Mouse (Mus musculus) stomach, adult 2 months (tissue): ENCODE results near the gene Olfr1413. TPM values are rescaled to one million over a fixed set of nuclear protein-coding genes. Genes with fewer than 3 reads are reported as not detected.

Source experiments
- polyA plus RNA-seq: library from polyadenylated mRNA; depleted of rRNA; stranded (reverse); fragments of >200 nt; gene quantifications from 2 replicates; pipeline ENCODE4 v1.2.3, GENCODE M21; 2012; rRNA removed

Olfr1413 gene
- not detected in 2 replicates for polyA plus RNA-seq

GRCm38 (mm10) chr1:92571022-92571421 lies at the start of gene Olfr1413:
Gene Olfr1413, plus strand, starts transcription at chr1:92571322.

GRCm38 (mm10) chr1:92585479-92585878 lies 14.4 kb downstream of the Olfr1413 start, which contains the start of gene Olfr1412:
Gene Olfr1412, plus strand, starts transcription at chr1:92585779.

GRCm38 (mm10) chr1:92594111-92594510 lies 23.0 kb downstream of the Olfr1413 start, which contains the start of gene Olfr1411:
Gene Olfr1411, plus strand, starts transcription at chr1:92594411.

GRCm38 (mm10) chr1:92605482-92605881 lies 34.4 kb downstream of the Olfr1413 start, which contains the start of gene Olfr1410:
Gene Olfr1410, plus strand, starts transcription at chr1:92605782.

GRCm38 (mm10) chr1:92617488-92617887 lies 46.4 kb downstream of the Olfr1413 start, which contains the start of gene Olfr12:
Gene Olfr12, plus strand, starts transcription at chr1:92617788.

Other genes starting within 250 kb of the Olfr1413 start
- 47.4 and 57.1 TPM in 2 replicates for gene Ndufa10, start 97.5 kb upstream of the Olfr1413 start, polyA plus RNA-seq
- not detected in 2 replicates for gene Olfr1416, start 86.2 kb upstream of the Olfr1413 start, polyA plus RNA-seq
- not detected in 2 replicates for gene Olfr1415, start 75.2 kb upstream of the Olfr1413 start, polyA plus RNA-seq
- not detected in 2 replicates for gene Olfr1414, start 52.7 kb upstream of the Olfr1413 start, polyA plus RNA-seq
- not detected in 2 replicates for gene Olfr1412, start 14.5 kb downstream of the Olfr1413 start, polyA plus RNA-seq
- not detected in 2 replicates for gene Olfr1411, start 23.1 kb downstream of the Olfr1413 start, polyA plus RNA-seq
- gene Olfr1410, start 34.5 kb downstream of the Olfr1413 start, polyA plus RNA-seq: not detected in 2 replicates
- not detected in 2 replicates for gene Olfr12, start 46.5 kb downstream of the Olfr1413 start, polyA plus RNA-seq
- 33.6 and 35.5 TPM in 2 replicates for gene Cops9, start 70.7 kb downstream of the Olfr1413 start, polyA plus RNA-seq
- gene Otos, start 77.5 kb downstream of the Olfr1413 start, polyA plus RNA-seq: not detected in 2 replicates